Mouse (Mus musculus): ENCODE results near the gene Arhgap15. TPM values are rescaled to one million over a fixed set of nuclear protein-coding genes. Genes with fewer than 3 reads are reported as not detected.

Gene Arhgap15
- polyA plus RNA-seq, 1 experiment from 2014 or later = 0.35 TPM

Other genes starting within 250 kb of the Arhgap15 start
- 1.2 and 1.3 TPM in 2 replicates for gene Kynu, start 193.5 kb upstream of the Arhgap15 start, polyA plus RNA-seq (2014; fragmentation: Nextera tagmentation; extraction: Ambion mirVana)